Mouse (Mus musculus) heart, postnatal 0 days (tissue): ENCODE measurements at regions not wholly inside any gene's neighbourhood (a gene's known extent, or its start where the extent isn't known, plus 50 kb on each side); places are given as distances from the start of the nearest gene placed in this dataset.
"Not testable (repeated sequence)": the region's sequence is repeated elsewhere in the genome, so short reads cannot be mapped to it uniquely, and the experiment has no call there.

Source experiments
- ATAC-seq: fragments of 200-750 bp; cut with Nextera tagmentation; 2 replicates; pipeline ENCODE4 v1.8.0; 2017; ENCODE audit warnings: low read depth, moderate number of reproducible peaks, moderate library complexity; ENCODE audit not compliant: insufficient read depth
- DNase-seq: peaks from one replicate; pipeline ENCODE4 v3.0.0-alpha.2; 2016; ENCODE audit warnings: low spot score
- H3K27ac ChIP-seq: fragments of 300-500 bp; sonication (generic); 2 replicates; pipeline ENCODE4 v1.5.1; 2014; ENCODE audit warnings: low read depth, mild to moderate bottlenecking
- H3K27me3 ChIP-seq: fragments of 300-500 bp; sonication (generic); 2 replicates; pipeline ENCODE4 v1.6.1; 2014; ENCODE audit warnings: low read length, mixed read lengths; ENCODE audit not compliant: control insufficient read depth, insufficient read depth
- H3K36me3 ChIP-seq: fragments of 300-500 bp; sonication (generic); replicated peaks from 2 replicates; pipeline ENCODE4 v1.6.1; 2014; ENCODE audit warnings: low read length, mixed read lengths; ENCODE audit not compliant: control insufficient read depth, insufficient read depth
- H3K4me1 ChIP-seq: fragments of 300-500 bp; sonication (generic); 2 replicates; pipeline ENCODE4 v1.6.1; 2014; ENCODE audit warnings: antibody characterized with exemption; ENCODE audit not compliant: control insufficient read depth, insufficient read depth
- H3K4me2 ChIP-seq: fragments of 300-500 bp; sonication (generic); 2 replicates; pipeline ENCODE4 v1.6.1; 2014; ENCODE audit warnings: low read depth, mild to moderate bottlenecking, low read length, moderate library complexity
- H3K4me3 ChIP-seq: fragments of 300-500 bp; sonication (generic); 2 replicates; pipeline ENCODE4 v1.5.1; 2014; ENCODE audit warnings: low read depth, low read length
- H3K9ac ChIP-seq: fragments of 300-500 bp; sonication (generic); replicated peaks from 2 replicates; pipeline ENCODE4 v1.6.1; 2014; ENCODE audit warnings: low read depth, low read length, mixed read lengths
- H3K9me3 ChIP-seq: fragments of 300-500 bp; sonication (generic); replicated peaks from 2 replicates; pipeline ENCODE4 v1.6.1; 2016; ENCODE audit warnings: low read length; ENCODE audit not compliant: control insufficient read depth
- CTCF ChIP-seq: IDR thresholded peaks from 2 replicates; pipeline ENCODE4 v1.5.1; 2016; ENCODE audit warnings: antibody characterized with exemption, control low read depth, low read depth
- EP300 ChIP-seq: IDR thresholded peaks from 2 replicates; pipeline ENCODE4 v1.6.1; 2016; ENCODE audit warnings: antibody characterized with exemption, low read depth
- WGBS: fragments of 180-500 bp; shearing (Covaris S2); extraction: QIAGEN DNeasy Blood & Tissue Kit; methylation state at CpG from one replicate; pipeline ENCODE4 v1.1.7; 2014; 5-methylcytosine and 5-hydroxymethylcytosine counted together

DNA sequence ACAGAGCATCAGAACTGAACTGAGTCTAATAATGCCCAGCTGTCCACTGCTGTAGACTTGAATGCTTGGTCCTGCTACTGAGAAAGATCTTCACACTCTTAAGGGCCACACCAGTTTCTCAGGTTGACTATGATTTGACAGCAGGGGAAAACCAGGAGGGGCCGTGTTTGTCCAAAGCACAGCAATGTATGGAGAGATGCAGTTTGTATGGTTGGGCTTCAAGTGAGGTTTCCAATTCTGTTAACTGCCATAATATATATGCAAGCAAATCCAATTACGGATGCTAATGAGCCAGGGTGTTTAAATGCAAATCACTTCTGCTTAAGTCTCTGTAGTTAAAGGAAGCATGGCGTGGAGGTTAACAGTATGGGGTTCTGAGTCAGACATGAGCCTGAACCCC, 157.2 kb upstream of the 1700056E22Rik start:
- WGBS = 83% methylated on average over 3 of the region's 3 CpGs
- Histone ChIP-seq H3K9ac (no peak overlapping the region), H3K27me3 (no peaks in the 10 kb centered on the region), H3K27ac (no peak overlapping the region), H3K4me3 (no peak overlapping the region), H3K4me1 (no peaks in the 10 kb centered on the region), H3K36me3 (no peaks in the 10 kb centered on the region), H3K4me2 (no peak overlapping the region), H3K9me3 (no peaks in the 10 kb centered on the region)
- ATAC-seq = no peak
- TF ChIP-seq EP300 (no peak), CTCF (no peak)
- DNase-seq = no peak

DNA sequence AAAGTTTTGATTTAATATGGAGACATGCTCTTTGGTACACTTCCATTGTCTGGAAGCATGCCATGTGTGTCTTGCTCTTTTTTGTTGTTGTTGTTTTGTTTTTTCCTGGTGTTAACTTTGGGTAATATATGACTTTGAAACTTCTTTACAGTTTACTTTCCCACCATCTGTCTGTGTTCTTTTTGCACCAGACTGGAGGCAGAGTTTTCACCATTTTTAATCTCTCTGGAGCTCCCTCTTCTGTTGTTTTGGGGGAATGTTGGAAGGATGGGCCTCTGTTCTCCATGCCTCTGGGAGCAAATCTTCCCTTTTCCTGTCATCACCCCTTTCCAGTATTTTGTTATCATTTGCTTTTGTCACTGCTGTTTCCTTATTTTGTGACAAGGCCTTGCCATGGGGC, 153.5 kb upstream of the 1700056E22Rik start:
- Histone ChIP-seq H3K4me2 (no peak overlapping the region), H3K4me3 (no peak overlapping the region), H3K36me3 (no peaks in the 10 kb centered on the region), H3K9ac (no peak overlapping the region), H3K9me3 (no peaks in the 10 kb centered on the region), H3K4me1 (no peaks in the 10 kb centered on the region), H3K27me3 (no peaks in the 10 kb centered on the region), H3K27ac (no peak overlapping the region)
- DNase-seq (no peak), ATAC-seq (no peak)
- TF ChIP-seq CTCF (peak; percentile 36; the same call in 1 of the 2 replicates), EP300 (no peak)

DNA sequence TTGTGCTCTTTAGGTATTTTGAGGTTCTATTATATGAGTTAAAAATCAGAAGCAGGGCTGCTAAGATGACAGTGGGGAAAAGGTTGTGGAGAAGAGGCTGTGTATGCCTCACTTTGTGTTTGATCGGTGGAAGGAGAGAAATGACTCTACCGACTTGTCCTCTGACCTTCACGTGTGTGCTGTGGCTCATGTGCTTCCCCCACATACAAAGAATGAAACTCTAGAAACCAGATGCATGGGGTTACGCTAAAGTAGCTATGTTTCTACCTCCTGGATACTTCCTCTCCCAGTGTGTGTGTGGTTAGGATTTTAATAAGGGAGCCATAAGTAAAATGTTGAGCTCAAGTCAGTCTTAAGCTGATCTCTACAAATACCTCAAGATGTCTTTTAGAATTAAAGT, 148.1 kb upstream of the 1700056E22Rik start:
- DNase-seq (no peak), ATAC-seq (no peak)
- H3K4me1 ChIP-seq = no peaks in the 10 kb centered on the region
- WGBS = 85% methylated on average over 4 of the region's 4 CpGs
- H3K27me3 ChIP-seq = no peaks in the 10 kb centered on the region
- H3K36me3 ChIP-seq = no peaks in the 10 kb centered on the region
- TF ChIP-seq EP300 = no peak
- no peak for TF ChIP-seq CTCF
- H3K4me2 ChIP-seq = no peak overlapping the region
- H3K27ac ChIP-seq = no peak overlapping the region
- H3K4me3 ChIP-seq = no peak overlapping the region
- H3K9ac ChIP-seq = no peak overlapping the region
- no peaks in the 10 kb centered on the region for H3K9me3 ChIP-seq

DNA sequence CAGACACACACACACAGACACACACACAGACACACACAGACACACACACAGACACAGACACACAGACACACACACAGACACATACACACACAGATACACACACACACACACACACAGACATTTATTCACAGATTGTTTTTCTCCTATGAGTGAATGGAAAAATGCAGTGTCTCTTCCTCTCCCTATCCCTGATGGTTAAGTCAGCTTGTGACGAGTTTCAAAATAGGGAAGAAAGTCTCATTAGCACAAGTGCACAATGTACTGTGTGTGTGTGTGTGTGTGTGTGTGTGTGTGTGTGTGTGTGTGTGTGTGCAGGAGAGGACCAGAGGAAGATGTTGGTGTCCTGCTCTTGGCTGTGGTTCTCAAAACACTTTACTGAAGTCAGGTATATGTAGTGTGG, 140.3 kb upstream of the 1700056E22Rik start:
- ATAC-seq, H3K4me3 ChIP-seq, H3K36me3 ChIP-seq, H3K27me3 ChIP-seq, H3K4me2 ChIP-seq, H3K9ac ChIP-seq, H3K9me3 ChIP-seq, H3K27ac ChIP-seq, DNase-seq: not testable (repeated sequence)
- WGBS = 71% methylated on average over 1 of the region's 1 CpGs
- H3K4me1 ChIP-seq = peaks cover 19% of the 10 kb centered on the region

DNA sequence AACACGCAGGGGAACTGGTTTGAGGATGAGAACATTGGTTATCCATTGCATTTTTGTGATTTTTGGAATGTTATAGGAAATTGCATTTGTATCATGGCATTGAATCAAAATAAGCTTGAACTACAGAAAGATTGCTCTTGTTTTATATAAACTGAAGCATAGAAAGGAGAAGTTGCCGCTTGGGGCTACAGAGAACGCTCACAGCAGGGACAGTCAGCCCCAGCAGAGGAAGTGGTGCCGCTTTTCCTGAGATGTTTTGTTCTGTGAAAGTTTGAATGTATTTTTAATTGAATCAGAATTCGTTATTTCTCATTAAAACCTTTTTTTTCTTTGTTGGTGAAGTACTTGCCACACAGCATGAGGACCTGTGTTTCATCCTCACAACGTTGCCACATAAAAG, 139.6 kb upstream of the 1700056E22Rik start:
- ATAC-seq (no peak), DNase-seq (no peak)
- no peak overlapping the region for H3K4me3 ChIP-seq
- H3K9me3 ChIP-seq = no peaks in the 10 kb centered on the region
- H3K4me1 ChIP-seq = peaks cover 19% of the 10 kb centered on the region
- H3K4me2 ChIP-seq = no peak overlapping the region
- TF ChIP-seq CTCF (no peak), EP300 (no peak)
- no peaks in the 10 kb centered on the region for H3K27me3 ChIP-seq
- no peak overlapping the region for H3K9ac ChIP-seq
- peak overlapping the region; percentile 72 for H3K27ac ChIP-seq
- whole genome bisulfite sequencing = 79% methylated on average over 6 of the region's 6 CpGs
- no peaks in the 10 kb centered on the region for H3K36me3 ChIP-seq

DNA sequence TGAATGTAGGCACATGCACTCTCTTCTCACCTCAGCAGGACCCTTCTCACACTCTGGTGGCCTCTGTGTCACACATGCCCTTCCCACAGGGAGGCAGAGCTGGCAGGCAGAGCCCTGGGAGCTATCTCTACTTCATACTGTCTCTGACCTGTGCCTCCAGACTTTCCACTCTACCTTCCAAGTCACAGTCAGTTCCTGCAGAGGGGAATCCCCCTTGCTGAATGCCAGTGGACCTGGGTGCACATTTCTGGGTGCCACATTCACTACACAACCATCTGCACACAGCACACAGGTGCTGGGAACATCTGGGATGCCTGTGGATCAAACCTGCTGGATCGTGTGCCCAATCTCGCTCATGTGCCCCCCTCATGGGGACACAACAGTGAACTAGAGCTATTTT, 138.9 kb upstream of the 1700056E22Rik start:
- no peak overlapping the region for H3K4me2 ChIP-seq
- 37% methylated on average over 2 of the region's 2 CpGs for WGBS
- ATAC-seq (peak; percentile 24), DNase-seq (peak; percentile 33)
- H3K4me1 ChIP-seq = peaks cover 19% of the 10 kb centered on the region
- no peak overlapping the region for H3K9ac ChIP-seq
- no peaks in the 10 kb centered on the region for H3K9me3 ChIP-seq
- no peaks in the 10 kb centered on the region for H3K36me3 ChIP-seq
- TF ChIP-seq EP300 (no peak), CTCF (no peak)
- peak overlapping the region; percentile 72 for H3K27ac ChIP-seq
- H3K27me3 ChIP-seq = no peaks in the 10 kb centered on the region
- no peak overlapping the region for H3K4me3 ChIP-seq
